Mouse (Mus musculus) neural tube, embryonic 11.5 days (tissue): ENCODE data around the gene Lasp1. TPM values are rescaled to one million over a fixed set of nuclear protein-coding genes. Genes with fewer than 3 reads are reported as not detected.
"Not testable (repeated sequence)": the region's sequence is repeated elsewhere in the genome, so short reads cannot be mapped to it uniquely, and the experiment has no call there.

Experiments used
- ATAC-seq: fragments of 200-750 bp; cut with Nextera tagmentation; 2 replicates; pipeline ENCODE4 v1.8.0; 2017; ENCODE audit warnings: moderate number of reproducible peaks, mild to moderate bottlenecking, moderate TSS enrichment, moderate library complexity; ENCODE audit not compliant: insufficient read depth, low FRiP score, low TSS enrichment
- DNase-seq: peaks from one replicate; pipeline ENCODE4 v3.0.0-alpha.2; 2015; ENCODE audit warnings: low spot score
- H3K27ac ChIP-seq: fragments of 300-500 bp; sonication (generic); 2 replicates; pipeline ENCODE4 v1.5.1; 2014; ENCODE audit warnings: low read depth, mild to moderate bottlenecking, low read length
- H3K27me3 ChIP-seq: fragments of 300-500 bp; sonication (generic); 2 replicates; pipeline ENCODE4 v1.6.1; 2014; ENCODE audit warnings: mild to moderate bottlenecking, low read length, mixed read lengths; ENCODE audit not compliant: control insufficient read depth, insufficient read depth
- H3K36me3 ChIP-seq: fragments of 300-500 bp; sonication (generic); 2 replicates; pipeline ENCODE4 v1.6.1; 2014; ENCODE audit warnings: mild to moderate bottlenecking, low read length, moderate library complexity, mixed read lengths; ENCODE audit not compliant: control insufficient read depth, insufficient read depth
- H3K4me1 ChIP-seq: fragments of 300-500 bp; sonication (generic); 2 replicates; pipeline ENCODE4 v1.6.1; 2014; ENCODE audit warnings: low read length, mixed read lengths; ENCODE audit not compliant: control insufficient read depth, insufficient read depth
- H3K4me2 ChIP-seq: fragments of 300-500 bp; sonication (generic); 2 replicates; pipeline ENCODE4 v1.6.1; 2014; ENCODE audit warnings: low read depth, mild to moderate bottlenecking, moderate library complexity
- H3K4me3 ChIP-seq: fragments of 300-500 bp; sonication (generic); 2 replicates; pipeline ENCODE4 v1.5.1; 2014; ENCODE audit warnings: low read depth, low read length
- H3K9ac ChIP-seq: fragments of 300-500 bp; sonication (generic); 2 replicates; pipeline ENCODE4 v1.6.1; 2014; ENCODE audit warnings: mild to moderate bottlenecking, low read length
- H3K9me3 ChIP-seq: fragments of 300-500 bp; sonication (generic); 2 replicates; pipeline ENCODE4 v1.6.1; 2016; ENCODE audit warnings: low read length; ENCODE audit not compliant: control insufficient read depth
- WGBS: fragments of 180-500 bp; shearing (Covaris S2); extraction: QIAGEN DNeasy Blood & Tissue Kit; methylation state at CpG from one replicate; pipeline ENCODE4 v1.1.7; 2014; 5-methylcytosine and 5-hydroxymethylcytosine counted together
- polyA plus RNA-seq: library from polyadenylated mRNA; unstranded; fragments of >200 nt; fragmentation: Nextera tagmentation; extraction: Ambion mirVana; gene quantifications from 2 replicates; pipeline ENCODE4 v1.2.1, GENCODE M21; 2014

Gene Lasp1
- polyA plus RNA-seq, 1 experiment from 2014 or later: 73.1 TPM

- H3K36me3 ChIP-seq: peaks cover 12% of the 10 kb centered on the region
- no peak overlapping the region for H3K9ac ChIP-seq
- no peaks in the 10 kb centered on the region for H3K9me3 ChIP-seq
- DNase-seq: no peak
- ATAC-seq: no peak
- H3K4me3 ChIP-seq: no peak overlapping the region
- H3K4me1 ChIP-seq: no peaks in the 10 kb centered on the region
- no peaks in the 10 kb centered on the region for H3K27me3 ChIP-seq
- H3K27ac ChIP-seq: no peak overlapping the region
- WGBS: 83% methylated on average over 15 of the region's 15 CpGs
- no peak overlapping the region for H3K4me2 ChIP-seq
Measured at GRCm38 (mm10) chr11:97833352-97833751, 34.6 kb downstream of the Lasp1 start.

GRCm38 (mm10) chr11:97836541-97836940 lies 37.7 kb downstream of the Lasp1 start:
- Histone ChIP-seq H3K36me3 (peaks cover 12% of the 10 kb centered on the region), H3K4me1 (0 out of 2 replicates have a peak, but pooled peaks cover 2% of the 10 kb centered on the region), H3K27me3 (no peaks in the 10 kb centered on the region), H3K4me3 (no peak overlapping the region), H3K27ac (no peak overlapping the region), H3K9me3 (no peaks in the 10 kb centered on the region), H3K4me2 (no peak overlapping the region), H3K9ac (no peak overlapping the region)
- ATAC-seq (no peak), DNase-seq (no peak)
- 62% methylated on average over 8 of the region's 8 CpGs for WGBS

- H3K4me3 ChIP-seq, DNase-seq, H3K4me1 ChIP-seq, ATAC-seq, H3K9me3 ChIP-seq, H3K27ac ChIP-seq, H3K9ac ChIP-seq, H3K27me3 ChIP-seq, H3K4me2 ChIP-seq: not testable (repeated sequence)
- WGBS: 81% methylated on average over 9 of the region's 9 CpGs
- H3K36me3 ChIP-seq: peaks cover 12% of the 10 kb centered on the region
Measured at GRCm38 (mm10) chr11:97837051-97837450, 38.3 kb downstream of the Lasp1 start.

- ATAC-seq: no peak
- no peaks in the 10 kb centered on the region for H3K27me3 ChIP-seq
- no peak overlapping the region for H3K27ac ChIP-seq
- H3K36me3 ChIP-seq: peaks cover 12% of the 10 kb centered on the region
- no peaks in the 10 kb centered on the region for H3K9me3 ChIP-seq
- no peak for DNase-seq
- H3K4me3 ChIP-seq: no peak overlapping the region
- no peak overlapping the region for H3K9ac ChIP-seq
- no peak overlapping the region for H3K4me2 ChIP-seq
- 87% methylated on average over 7 of the region's 7 CpGs for WGBS
- peaks cover 10% of the 10 kb centered on the region for H3K4me1 ChIP-seq
Measured at GRCm38 (mm10) chr11:97837641-97838149, 38.9 kb downstream of the Lasp1 start.

GRCm38 (mm10) chr11:97838779-97839440 lies 40.1 kb downstream of the Lasp1 start:
- Histone ChIP-seq H3K9me3 (no peaks in the 10 kb centered on the region), H3K27me3 (no peaks in the 10 kb centered on the region), H3K4me3 (no peak overlapping the region), H3K36me3 (peaks cover 9% of the 10 kb centered on the region), H3K4me2 (no peak overlapping the region), H3K4me1 (peaks cover 10% of the 10 kb centered on the region), H3K9ac (no peak overlapping the region), H3K27ac (no peak overlapping the region)
- no peak for ATAC-seq
- no peak for DNase-seq
- 38% methylated on average over 10 of the region's 10 CpGs for WGBS

- 63% methylated on average over 11 of the region's 11 CpGs for WGBS
- Histone ChIP-seq H3K27ac (no peak overlapping the region), H3K27me3 (no peaks in the 10 kb centered on the region), H3K4me2 (no peak overlapping the region), H3K4me1 (peaks cover 10% of the 10 kb centered on the region), H3K4me3 (no peak overlapping the region), H3K9me3 (no peaks in the 10 kb centered on the region), H3K9ac (no peak overlapping the region), H3K36me3 (peaks cover 7% of the 10 kb centered on the region; the same call in 1 of the 2 replicates)
- ATAC-seq: no peak
- no peak for DNase-seq
Measured at GRCm38 (mm10) chr11:97839441-97840134, 40.8 kb downstream of the Lasp1 start.

- Histone ChIP-seq H3K36me3 (peaks cover 7% of the 10 kb centered on the region; the same call in 1 of the 2 replicates), H3K9me3 (no peaks in the 10 kb centered on the region), H3K27me3 (no peaks in the 10 kb centered on the region), H3K9ac (no peak overlapping the region; the same call in 1 of the 2 replicates), H3K27ac (peak overlapping the region; percentile 70), H3K4me2 (peak overlapping the region; percentile 61), H3K4me1 (peaks cover 10% of the 10 kb centered on the region), H3K4me3 (no peak overlapping the region)
- ATAC-seq (no peak), DNase-seq (no peak)
- WGBS: 63% methylated on average over 2 of the region's 2 CpGs
Measured at GRCm38 (mm10) chr11:97840135-97840490, 41.3 kb downstream of the Lasp1 start.

- H3K27ac ChIP-seq: peak within 1 kb of the TSS; percentile 70
- DNase-seq (peak; percentile 63), ATAC-seq (0 out of 2 replicates have a peak, but pooled peaks have one; percentile 13)
- peak within 1 kb of the TSS; percentile 61 for H3K4me2 ChIP-seq
- H3K4me3 ChIP-seq: peak within 1 kb of the TSS; percentile 52
- 0% methylated on average over 6 of the region's 6 CpGs for WGBS
- no peaks in the 10 kb centered on the region for H3K9me3 ChIP-seq
- peak within 1 kb of the TSS; percentile 67 for H3K9ac ChIP-seq
- peaks cover 7% of the 10 kb centered on the region; the same call in 1 of the 2 replicates for H3K36me3 ChIP-seq
- H3K27me3 ChIP-seq: no peaks in the 10 kb centered on the region
- H3K4me1 ChIP-seq: peaks cover 10% of the 10 kb centered on the region
Measured at GRCm38 (mm10) chr11:97840539-97840954, 41.7 kb downstream of the Lasp1 start, which contains the start of gene B230217C12Rik. B230217C12Rik (plus strand) TSS chr11:97840780.
